Comparison of ENCODE assay signal across 29 mouse cellular contexts in the genomic region with DNA sequence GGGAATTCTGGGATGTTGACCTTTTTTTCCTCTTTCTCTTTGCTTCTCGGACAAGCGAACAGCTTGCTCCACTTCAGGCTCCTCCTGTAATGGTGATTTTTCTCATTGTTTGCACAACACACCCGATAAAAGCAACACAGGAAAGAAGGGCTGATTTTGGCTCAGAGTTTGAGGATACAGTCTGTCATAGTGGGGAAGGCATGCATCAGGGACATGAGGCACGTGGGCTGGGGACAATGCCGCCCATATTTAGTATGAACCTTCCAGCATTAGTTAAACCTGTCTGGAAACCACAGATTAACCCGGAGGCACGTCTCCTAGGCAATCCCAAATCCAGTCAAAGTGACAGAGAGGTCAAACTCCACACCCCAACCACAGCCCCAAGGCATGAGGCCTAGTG. TPM values are rescaled to one million over a fixed set of nuclear protein-coding genes. Genes with fewer than 3 reads are reported as not detected.
DNase-seq lines count a peak whose midpoint lies in the region; ATAC-seq and TF ChIP-seq lines count a peak whose summit lies in the region.
"Had no signal": no experiment of that assay in that cellular context is flagged by ENCODE, and none has a peak within 500 bp of the region (broad histone marks: within the 10 kb centered on the region; RNA-seq: fewer than 3 reads in every experiment).

No protein-coding gene starts in this region.

- no peak for DNase-seq in heart, embryonic 10.5 days (ENCODE audit: low spot score)
- peak; percentile 11 for DNase-seq in lung, embryonic 14.5 days
- no peak for DNase-seq in lung, postnatal 4 days
- DNase-seq in midbrain, embryonic 14.5 days = no peak
- no peak for DNase-seq in thymus, postnatal 25 days
- DNase-seq: adrenal gland, postnatal 25 days; cerebellum, adult 18-20 months; forebrain, postnatal 0 days; gastrocnemius, postnatal 14 days; heart, adult 11 months; heart, postnatal 4 days; kidney, adult 2 months; kidney, postnatal 36 days; right cerebral cortex, postnatal 4 days; thymus, adult 2 months; thymus, postnatal 4 days had no signal

- WGBS in heart, embryonic 15.5 days = 73% methylated on average over 7 of the region's 7 CpGs
- 74% methylated on average over 7 of the region's 7 CpGs for WGBS in heart, embryonic 10.5 days
- WGBS in lung, embryonic 14.5 days = 50% methylated on average over 7 of the region's 7 CpGs
- 74% methylated on average over 7 of the region's 7 CpGs for WGBS in midbrain, embryonic 16.5 days
- WGBS in midbrain, embryonic 14.5 days = 74% methylated on average over 7 of the region's 7 CpGs

- H3K4me2 ChIP-seq in heart, embryonic 15.5 days = no peak overlapping the region
- H3K4me2 ChIP-seq in lung, embryonic 14.5 days = no peak overlapping the region
- no peak overlapping the region for H3K4me2 ChIP-seq in midbrain, embryonic 16.5 days (ENCODE audit: low read length)
- no peak overlapping the region for H3K4me2 ChIP-seq in midbrain, embryonic 14.5 days (ENCODE audit: low read length)
- H3K4me2 ChIP-seq: embryonic facial prominence, embryonic 15.5 days; forebrain, embryonic 12.5 days; heart, embryonic 11.5 days; hindbrain, embryonic 14.5 days; limb, embryonic 12.5 days; liver, embryonic 15.5 days; midbrain, embryonic 12.5 days; neural tube, embryonic 12.5 days had no signal

- peaks cover 11% of the 10 kb centered on the region for H3K4me1 ChIP-seq in heart, embryonic 15.5 days (replicated peaks)
- H3K4me1 ChIP-seq in heart, embryonic 10.5 days = peaks cover 13% of the 10 kb centered on the region
- peaks cover 10% of the 10 kb centered on the region for H3K4me1 ChIP-seq in lung, embryonic 14.5 days (ENCODE audit: insufficient read depth)
- no peaks in the 10 kb centered on the region for H3K4me1 ChIP-seq in midbrain, embryonic 16.5 days (ENCODE audit: control insufficient read depth, insufficient read depth, low read length)
- no peaks in the 10 kb centered on the region for H3K4me1 ChIP-seq in midbrain, embryonic 14.5 days (ENCODE audit: control insufficient read depth, insufficient read depth, low read length)
- H3K4me1 ChIP-seq: liver, embryonic 15.5 days; midbrain, embryonic 12.5 days; neural tube, embryonic 12.5 days had no signal

- H3K27ac ChIP-seq in heart, embryonic 15.5 days = peak overlapping the region; percentile 15; the same call in 1 of the 2 replicates
- no peak overlapping the region for H3K27ac ChIP-seq in heart, embryonic 10.5 days
- H3K27ac ChIP-seq in lung, embryonic 14.5 days (ENCODE audit: low read depth) = no peak overlapping the region
- H3K27ac ChIP-seq in midbrain, embryonic 16.5 days (ENCODE audit: low read length) = peak overlapping the region; percentile 10; the same call in 1 of the 2 replicates
- H3K27ac ChIP-seq in midbrain, embryonic 14.5 days (replicated peaks; ENCODE audit: low read depth, low read length) = no peak overlapping the region
- H3K27ac ChIP-seq: embryonic facial prominence, embryonic 15.5 days; forebrain, embryonic 12.5 days; hindbrain, embryonic 14.5 days; limb, embryonic 12.5 days; liver, embryonic 15.5 days; midbrain, embryonic 12.5 days; neural tube, embryonic 12.5 days had no signal

- H3K9ac ChIP-seq in heart, embryonic 15.5 days = no peak overlapping the region
- H3K9ac ChIP-seq in lung, embryonic 14.5 days = no peak overlapping the region
- H3K9ac ChIP-seq in midbrain, embryonic 16.5 days (ENCODE audit: low read depth, low read length) = no peak overlapping the region
- H3K9ac ChIP-seq in midbrain, embryonic 14.5 days (replicated peaks; ENCODE audit: low read length) = no peak overlapping the region
- H3K9ac ChIP-seq: embryonic facial prominence, embryonic 15.5 days; forebrain, embryonic 12.5 days; forebrain, postnatal 0 days; hindbrain, embryonic 14.5 days; limb, embryonic 12.5 days; liver, embryonic 15.5 days; midbrain, embryonic 12.5 days; neural tube, embryonic 12.5 days had no signal

- ATAC-seq in heart, embryonic 15.5 days (replicated peaks; ENCODE audit: insufficient number of reproducible peaks, insufficient read depth, low FRiP score, low read depth) = no peak
- no peak for ATAC-seq in lung, embryonic 14.5 days (ENCODE audit: insufficient read depth)
- no peak for ATAC-seq in midbrain, embryonic 16.5 days
- no peak for ATAC-seq in midbrain, embryonic 14.5 days (ENCODE audit: low FRiP score, low TSS enrichment)
- ATAC-seq: forebrain, postnatal 0 days; inflammation-experienced regulatory T-cells, adult 6 months; Patski had no signal

- TF ChIP-seq CTCF in lung, embryonic 14.5 days (IDR thresholded peaks at IDR 0.05; ENCODE audit: low read depth) = no peak

- H3K27me3 ChIP-seq in heart, embryonic 15.5 days = peaks cover 20% of the 10 kb centered on the region
- peaks cover 29% of the 10 kb centered on the region for H3K27me3 ChIP-seq in heart, embryonic 10.5 days (ENCODE audit: insufficient read depth, poor library complexity, severe bottlenecking)
- H3K27me3 ChIP-seq in lung, embryonic 14.5 days (ENCODE audit: insufficient read depth, low read length) = no peaks in the 10 kb centered on the region
- no peaks in the 10 kb centered on the region for H3K27me3 ChIP-seq in midbrain, embryonic 16.5 days (ENCODE audit: control insufficient read depth, insufficient read depth, low read depth, low read length)
- no peaks in the 10 kb centered on the region for H3K27me3 ChIP-seq in midbrain, embryonic 14.5 days (ENCODE audit: control insufficient read depth, insufficient read depth, low read length)
- H3K27me3 ChIP-seq: embryonic facial prominence, embryonic 15.5 days; forebrain, embryonic 12.5 days; limb, embryonic 12.5 days; neural tube, embryonic 12.5 days; Patski had no signal

- H3K9me3 ChIP-seq in heart, embryonic 15.5 days (replicated peaks) = no peaks in the 10 kb centered on the region
- no peaks in the 10 kb centered on the region for H3K9me3 ChIP-seq in heart, embryonic 10.5 days
- H3K9me3 ChIP-seq in lung, embryonic 14.5 days (ENCODE audit: low read depth, low read length) = no peaks in the 10 kb centered on the region
- H3K9me3 ChIP-seq in midbrain, embryonic 16.5 days (replicated peaks; ENCODE audit: control insufficient read depth, low read length, poor library complexity, severe bottlenecking) = no peaks in the 10 kb centered on the region
- no peaks in the 10 kb centered on the region for H3K9me3 ChIP-seq in midbrain, embryonic 14.5 days (ENCODE audit: control insufficient read depth, low read length)
- H3K9me3 ChIP-seq: embryonic facial prominence, embryonic 15.5 days; forebrain, embryonic 12.5 days; liver, embryonic 15.5 days; midbrain, embryonic 12.5 days had no signal

- no peak overlapping the region for H3K4me3 ChIP-seq in heart, embryonic 15.5 days
- no peak overlapping the region for H3K4me3 ChIP-seq in heart, embryonic 10.5 days
- no peak overlapping the region for H3K4me3 ChIP-seq in lung, embryonic 14.5 days (ENCODE audit: low read depth, low read length)
- H3K4me3 ChIP-seq in midbrain, embryonic 16.5 days (ENCODE audit: low read depth, low read length) = no peak overlapping the region
- no peak overlapping the region for H3K4me3 ChIP-seq in midbrain, embryonic 14.5 days (replicated peaks; ENCODE audit: low read depth, low read length)
- H3K4me3 ChIP-seq: embryonic facial prominence, embryonic 15.5 days; forebrain, embryonic 12.5 days; limb, embryonic 12.5 days; liver, embryonic 15.5 days; megakaryocyte, embryonic 14.5 days; midbrain, embryonic 12.5 days; neural tube, embryonic 12.5 days had no signal

- no peaks in the 10 kb centered on the region for H3K36me3 ChIP-seq in heart, embryonic 15.5 days
- H3K36me3 ChIP-seq in heart, embryonic 10.5 days = no peaks in the 10 kb centered on the region
- no peaks in the 10 kb centered on the region for H3K36me3 ChIP-seq in lung, embryonic 14.5 days (ENCODE audit: insufficient read depth)
- H3K36me3 ChIP-seq in midbrain, embryonic 16.5 days (ENCODE audit: control insufficient read depth, insufficient read depth, low read length) = no peaks in the 10 kb centered on the region
- no peaks in the 10 kb centered on the region for H3K36me3 ChIP-seq in midbrain, embryonic 14.5 days (ENCODE audit: control insufficient read depth, insufficient read depth, low read length)
- H3K36me3 ChIP-seq: embryonic facial prominence, embryonic 15.5 days; forebrain, embryonic 12.5 days; limb, embryonic 12.5 days; liver, embryonic 15.5 days; midbrain, embryonic 12.5 days; neural tube, embryonic 12.5 days had no signal

RNA-seq across cellular contexts. Expression of gene Spock2, which starts 30.9 kb away (rescaled TPM):
- polyA plus RNA-seq in heart, embryonic 15.5 days (2015; fragmentation: Nextera tagmentation; extraction: Ambion mirVana) = 3.8 and 8.8 TPM in 2 replicates
- polyA plus RNA-seq in heart, embryonic 10.5 days (2016; fragmentation: Nextera tagmentation; extraction: Ambion mirVana) = 0.65 and 0.85 TPM in 2 replicates
- polyA plus RNA-seq in lung, embryonic 14.5 days (2014; fragmentation: Nextera tagmentation; extraction: Ambion mirVana) = 1.2 and 1.3 TPM in 2 replicates
- polyA plus RNA-seq in midbrain, embryonic 16.5 days (2015; fragmentation: Nextera tagmentation; extraction: Ambion mirVana) = 115 and 129 TPM in 2 replicates
- 67.3 and 67.5 TPM in 2 replicates for polyA plus RNA-seq in midbrain, embryonic 14.5 days (2014; fragmentation: Nextera tagmentation; extraction: Ambion mirVana)

Comparison
In these comparisons a context has a peak if more than half of its experiments do, and no peak if none do; other contexts are left out.
1. H3K27ac ChIP-seq: peak in heart, embryonic 15.5 days (single experiment) and midbrain, embryonic 16.5 days (single experiment); none in heart, embryonic 10.5 days (single experiment), lung, embryonic 14.5 days (single experiment) and midbrain, embryonic 14.5 days (single experiment).